Mouse (Mus musculus): Measurements from ENCODE around the gene Gstt2.

DNA sequence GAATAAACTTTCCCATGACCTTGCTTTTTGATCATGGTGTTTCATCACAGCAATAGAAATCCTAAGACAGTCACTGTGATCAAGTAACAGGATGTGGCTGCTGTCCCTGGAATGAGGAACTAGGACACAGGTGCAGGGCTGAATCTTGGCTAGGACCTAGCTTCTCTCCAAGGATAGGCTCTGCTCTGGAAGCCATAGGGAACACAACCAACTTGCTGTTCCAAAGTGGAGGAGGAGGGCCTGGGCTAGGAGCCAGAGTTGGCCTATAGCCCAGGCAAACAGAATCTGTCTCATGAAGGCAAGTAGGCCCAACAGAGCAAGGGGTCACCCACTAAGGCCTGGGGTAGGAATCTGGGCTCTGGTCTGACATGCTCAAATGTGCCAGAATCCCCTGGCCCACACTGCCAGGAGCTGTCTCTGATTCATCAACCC is 8.7 kb downstream of the Gstt2 start:
- TF ChIP-seq CTCF (IDR thresholded peaks at IDR 0.05; ENCODE audit: extremely low read depth, insufficient read length, insufficient replicate concordance, low read depth, low read length), result no peak
- no peak for TF ChIP-seq POLR2A (IDR thresholded peaks at IDR 0.05; ENCODE audit: low read depth, low read length)

All from small intestine, adult 2 months (tissue).